Mouse (Mus musculus) megakaryocyte, embryonic 14.5 days (primary cell): ENCODE results near the gene Vangl1. TPM values are rescaled to one million over a fixed set of nuclear protein-coding genes. Genes with fewer than 3 reads are reported as not detected.

Source experiments
- H3K27me3 ChIP-seq: replicated peaks from 2 replicates; pipeline ENCODE3; 2012; ENCODE audit warnings: inconsistent platforms
- H3K36me3 ChIP-seq: replicated peaks from 2 replicates; pipeline ENCODE3; 2012; ENCODE audit warnings: low read length, inconsistent platforms, mixed read lengths
- H3K4me1 ChIP-seq: 2 replicates; pipeline ENCODE4 v1.6.1; 2012; ENCODE audit warnings: inconsistent platforms
- H3K4me3 ChIP-seq: replicated peaks from 2 replicates; pipeline ENCODE3; 2012; ENCODE audit warnings: moderate library complexity, mild to moderate bottlenecking, inconsistent platforms
- H3K9me3 ChIP-seq: 2 replicates; pipeline ENCODE4 v1.6.1; 2012; ENCODE audit warnings: inconsistent platforms
- FLI1 ChIP-seq: IDR thresholded peaks from 2 replicates; pipeline ENCODE4 v1.6.1; 2012; ENCODE audit warnings: low read length, inconsistent platforms, mixed read lengths
- GATA1 ChIP-seq: IDR thresholded peaks from 3 replicates; pipeline ENCODE4 v1.6.1; 2012; ENCODE audit warnings: mixed read lengths, low read length, inconsistent platforms, borderline replicate concordance
- polyA plus RNA-seq: library from polyadenylated mRNA; stranded (reverse); fragments of >175 nt; gene quantifications from 2 replicates; pipeline ENCODE4 v1.2.3, GENCODE M21; 2012; ENCODE audit warnings: low replicate concordance; ENCODE audit not compliant: insufficient read depth

Vangl1 gene
- polyA plus RNA-seq, 1 experiment, result 1.0 TPM

- Histone ChIP-seq H3K36me3 (no peaks in the 10 kb centered on the region), H3K4me1 (peaks cover 7% of the 10 kb centered on the region), H3K4me3 (no peak overlapping the region), H3K27me3 (peaks cover 40% of the 10 kb centered on the region), H3K9me3 (peaks cover 9% of the 10 kb centered on the region; the same call in 1 of the 2 replicates)
- TF ChIP-seq FLI1 (no peak), GATA1 (no peak)
These were observed 4.5 kb downstream of the Vangl1 start for GRCm38 (mm10) chr3:102199991-102200390.

- Histone ChIP-seq H3K27me3 (peaks cover 40% of the 10 kb centered on the region), H3K36me3 (no peaks in the 10 kb centered on the region), H3K4me1 (peaks cover 12% of the 10 kb centered on the region), H3K9me3 (peaks cover 9% of the 10 kb centered on the region; the same call in 1 of the 2 replicates), H3K4me3 (no peak overlapping the region)
- no peak for TF ChIP-seq FLI1
- no peak for TF ChIP-seq GATA1
These were observed 5.3 kb downstream of the Vangl1 start for GRCm38 (mm10) chr3:102199226-102199625.

- Histone ChIP-seq H3K4me1 (peaks cover 7% of the 10 kb centered on the region; the same call in 1 of the 2 replicates), H3K36me3 (no peaks in the 10 kb centered on the region), H3K9me3 (peaks cover 9% of the 10 kb centered on the region; the same call in 1 of the 2 replicates), H3K27me3 (peaks cover 38% of the 10 kb centered on the region), H3K4me3 (no peak overlapping the region)
- TF ChIP-seq GATA1 (no peak), FLI1 (no peak)
These were observed 6.0 kb downstream of the Vangl1 start for GRCm38 (mm10) chr3:102198446-102198845.

- H3K9me3 ChIP-seq, result peaks cover 9% of the 10 kb centered on the region; the same call in 1 of the 2 replicates
- H3K36me3 ChIP-seq, result no peaks in the 10 kb centered on the region
- no peak overlapping the region for H3K4me3 ChIP-seq
- peaks cover 34% of the 10 kb centered on the region for H3K27me3 ChIP-seq
- TF ChIP-seq GATA1, result no peak
- TF ChIP-seq FLI1, result no peak
- H3K4me1 ChIP-seq, result peaks cover 10% of the 10 kb centered on the region; the same call in 1 of the 2 replicates
These were observed 6.7 kb downstream of the Vangl1 start for GRCm38 (mm10) chr3:102197746-102198145.

GRCm38 (mm10) chr3:102197152-102197551 lies 7.3 kb downstream of the Vangl1 start:
- no peak for TF ChIP-seq FLI1
- no peak for TF ChIP-seq GATA1
- peaks cover 10% of the 10 kb centered on the region; the same call in 1 of the 2 replicates for H3K4me1 ChIP-seq
- H3K9me3 ChIP-seq, result peaks cover 9% of the 10 kb centered on the region; the same call in 1 of the 2 replicates
- no peaks in the 10 kb centered on the region for H3K36me3 ChIP-seq
- H3K4me3 ChIP-seq, result no peak overlapping the region
- peaks cover 30% of the 10 kb centered on the region for H3K27me3 ChIP-seq

GRCm38 (mm10) chr3:102196166-102196565 lies 8.3 kb downstream of the Vangl1 start:
- Histone ChIP-seq H3K4me3 (no peak overlapping the region), H3K9me3 (peaks cover 9% of the 10 kb centered on the region; the same call in 1 of the 2 replicates), H3K27me3 (peaks cover 24% of the 10 kb centered on the region), H3K36me3 (no peaks in the 10 kb centered on the region), H3K4me1 (peaks cover 10% of the 10 kb centered on the region; the same call in 1 of the 2 replicates)
- TF ChIP-seq FLI1, result no peak
- TF ChIP-seq GATA1, result no peak

- Histone ChIP-seq H3K4me3 (no peak overlapping the region), H3K36me3 (no peaks in the 10 kb centered on the region), H3K4me1 (peaks cover 10% of the 10 kb centered on the region; the same call in 1 of the 2 replicates), H3K9me3 (peaks cover 9% of the 10 kb centered on the region; the same call in 1 of the 2 replicates), H3K27me3 (peaks cover 23% of the 10 kb centered on the region)
- TF ChIP-seq FLI1 (no peak), GATA1 (no peak)
These were observed 8.7 kb downstream of the Vangl1 start for GRCm38 (mm10) chr3:102195762-102196161.

- Histone ChIP-seq H3K27me3 (peaks cover 20% of the 10 kb centered on the region), H3K36me3 (no peaks in the 10 kb centered on the region)
- no peak for TF ChIP-seq GATA1
- no peak for TF ChIP-seq FLI1
These were observed 10.0 kb downstream of the Vangl1 start for GRCm38 (mm10) chr3:102194291-102195051.

GRCm38 (mm10) chr3:102193488-102194290 lies 10.8 kb downstream of the Vangl1 start:
- Histone ChIP-seq H3K27me3 (peaks cover 20% of the 10 kb centered on the region), H3K4me1 (peaks cover 10% of the 10 kb centered on the region; the same call in 1 of the 2 replicates), H3K4me3 (no peak overlapping the region), H3K36me3 (no peaks in the 10 kb centered on the region), H3K9me3 (peaks cover 7% of the 10 kb centered on the region; the same call in 1 of the 2 replicates)
- TF ChIP-seq GATA1 (no peak), FLI1 (no peak)

More at GRCm38 (mm10) chr3:102194291-102195051, 10.0 kb downstream of the Vangl1 start:
- Histone ChIP-seq H3K9me3 (peaks cover 9% of the 10 kb centered on the region; the same call in 1 of the 2 replicates), H3K4me1 (peaks cover 10% of the 10 kb centered on the region; the same call in 1 of the 2 replicates), H3K4me3 (no peak overlapping the region)

- TF ChIP-seq GATA1 (no peak), FLI1 (no peak)
- Histone ChIP-seq H3K9me3 (0 out of 2 replicates have a peak, but pooled peaks cover 3% of the 10 kb centered on the region), H3K27me3 (peaks cover 20% of the 10 kb centered on the region), H3K4me1 (peaks cover 10% of the 10 kb centered on the region; the same call in 1 of the 2 replicates), H3K4me3 (no peak overlapping the region), H3K36me3 (no peaks in the 10 kb centered on the region)
These were observed 11.9 kb downstream of the Vangl1 start for GRCm38 (mm10) chr3:102192621-102193020.
